Mouse (Mus musculus): ENCODE data around the gene Esrrg.

The Esrrg gene

DNA sequence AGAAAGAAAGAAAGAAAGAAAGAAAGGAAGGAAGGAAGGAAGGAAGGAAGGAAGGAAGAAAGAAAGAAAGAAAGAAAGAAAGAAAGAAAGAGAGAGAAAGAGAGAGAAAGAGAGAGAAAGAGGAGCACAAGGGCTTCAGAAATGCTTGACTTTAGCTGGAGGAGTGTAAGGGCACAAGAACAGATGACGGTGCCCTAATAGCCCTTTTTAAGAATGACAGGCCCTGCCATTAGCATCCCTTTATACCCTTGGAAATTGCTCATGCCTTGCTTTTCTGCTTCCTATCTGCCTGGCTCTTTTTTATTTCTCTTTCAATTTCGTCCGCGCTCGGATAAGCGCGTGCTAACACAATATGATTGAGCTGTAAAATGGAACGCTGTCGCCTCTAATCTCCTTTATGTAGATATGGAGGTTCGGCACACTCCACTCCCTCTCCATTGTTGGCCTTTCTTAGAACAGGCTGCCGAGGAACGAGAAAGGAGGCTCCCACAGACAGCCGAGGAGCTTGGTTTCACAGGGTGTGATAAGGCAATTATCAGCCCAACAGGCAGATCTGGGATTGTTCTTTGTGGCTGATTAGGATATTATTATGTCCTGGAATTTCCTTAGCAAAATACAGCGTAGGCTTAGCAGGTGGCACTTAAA, 546.0 kb downstream of the Esrrg start:
- DNase-seq (ENCODE audit: low read depth, low spot score), result no peak

DNA sequence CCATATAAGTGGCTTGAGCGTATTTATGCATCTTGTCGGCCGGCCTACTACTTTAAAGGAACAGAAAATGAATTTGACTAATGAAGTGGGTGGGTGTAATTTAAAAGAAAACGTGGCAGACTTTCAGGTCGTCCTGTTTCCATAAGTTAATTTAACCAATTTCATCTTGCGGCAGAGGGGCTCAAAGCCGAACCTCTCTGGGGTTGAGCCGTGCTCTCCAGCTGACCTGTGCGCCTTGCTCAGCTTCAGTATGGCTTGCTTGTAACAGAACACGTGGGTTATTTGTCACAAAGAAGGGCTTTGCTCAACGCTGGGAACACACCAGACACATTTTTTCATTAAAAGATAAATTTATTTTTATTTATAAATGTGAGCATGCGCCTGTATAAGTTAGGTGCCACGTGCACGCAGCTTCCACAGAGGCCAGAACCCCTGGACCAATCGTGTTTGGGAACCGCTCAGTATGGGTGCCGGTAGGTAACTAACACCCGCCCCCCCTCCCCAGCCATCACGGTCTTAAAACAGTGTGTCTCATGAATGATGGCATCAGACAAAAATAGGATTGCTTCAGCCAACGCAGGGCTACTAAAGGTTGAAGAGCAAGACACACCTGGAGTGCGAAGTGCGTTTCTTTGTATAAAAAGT, 546.7 kb downstream of the Esrrg start:
- DNase-seq (ENCODE audit: low read depth, low spot score), result no peak

DNA sequence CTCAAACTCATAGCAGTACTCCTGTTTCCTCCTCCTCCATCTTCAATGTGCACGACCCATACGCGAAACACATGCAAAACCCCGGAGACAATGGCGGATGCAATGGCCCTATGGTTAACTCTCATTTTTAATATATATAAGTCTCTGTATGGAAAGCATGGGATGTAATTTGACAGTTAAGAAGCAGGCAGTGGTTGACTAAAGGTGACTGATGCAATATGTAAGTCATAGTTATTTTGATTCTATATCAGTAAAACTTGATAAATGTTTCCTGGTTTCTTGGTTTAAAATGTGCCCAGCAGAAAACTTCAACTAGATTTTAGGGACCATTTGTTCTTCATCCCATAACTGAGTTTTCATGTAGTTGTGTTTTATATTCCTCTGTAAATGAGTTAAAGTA, 547.9 kb downstream of the Esrrg start:
- no peak for DNase-seq (ENCODE audit: low read depth, low spot score)

DNA sequence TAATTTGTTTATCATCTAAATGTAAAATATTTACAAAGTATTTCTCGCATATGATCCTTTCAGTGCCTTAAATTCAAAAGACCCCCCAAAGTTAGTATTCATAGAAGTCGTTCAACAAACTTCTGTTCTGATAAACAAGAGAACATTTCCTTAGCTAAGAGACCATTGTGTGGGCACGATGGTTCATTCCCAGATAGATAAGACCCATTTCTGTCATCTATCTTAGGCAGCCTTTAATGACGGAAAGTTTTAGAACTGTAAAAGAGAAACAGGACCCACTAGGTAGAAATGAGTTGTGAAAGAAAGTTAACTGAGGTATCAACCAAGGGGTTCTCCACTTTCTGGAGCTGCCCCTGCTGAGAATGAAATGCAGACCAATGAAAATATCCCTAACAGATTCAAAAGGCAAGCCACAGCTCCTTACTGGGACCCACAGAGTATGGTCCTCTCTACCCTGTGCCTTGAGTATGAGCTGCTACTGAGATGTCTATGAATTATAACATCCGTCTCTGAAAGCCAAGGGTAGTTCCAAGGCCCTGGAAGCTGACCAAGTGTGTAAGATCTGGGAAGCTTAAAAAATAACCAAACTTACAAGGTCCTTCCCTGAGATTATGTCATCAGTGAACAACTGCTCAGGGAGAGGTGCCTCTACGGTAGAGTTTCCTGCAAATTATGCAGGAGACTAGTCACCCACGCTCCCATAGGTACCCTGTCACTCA, 548.8 kb downstream of the Esrrg start:
- DNase-seq (ENCODE audit: low read depth, low spot score), result no peak

DNA sequence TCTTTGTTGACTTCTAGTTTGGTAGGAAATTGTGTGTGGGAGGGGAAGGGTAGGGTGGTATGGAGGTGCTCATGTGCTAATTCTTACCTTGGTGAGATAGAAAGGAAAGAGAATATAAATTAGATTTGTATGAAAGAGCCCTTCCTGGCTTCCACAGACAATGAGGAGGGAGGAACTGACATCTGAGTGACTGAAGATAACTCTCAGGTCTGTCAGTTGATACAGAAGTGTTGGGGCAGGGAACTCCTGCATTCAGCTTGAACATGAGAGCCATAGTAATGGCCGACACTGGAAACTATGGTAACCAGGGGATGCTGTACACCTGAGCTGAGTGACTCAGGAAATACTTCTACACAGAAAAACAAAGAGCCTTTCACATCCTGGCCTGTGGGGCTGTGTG, 550.1 kb downstream of the Esrrg start:
- DNase-seq (ENCODE audit: low read depth, low spot score), result no peak

DNA sequence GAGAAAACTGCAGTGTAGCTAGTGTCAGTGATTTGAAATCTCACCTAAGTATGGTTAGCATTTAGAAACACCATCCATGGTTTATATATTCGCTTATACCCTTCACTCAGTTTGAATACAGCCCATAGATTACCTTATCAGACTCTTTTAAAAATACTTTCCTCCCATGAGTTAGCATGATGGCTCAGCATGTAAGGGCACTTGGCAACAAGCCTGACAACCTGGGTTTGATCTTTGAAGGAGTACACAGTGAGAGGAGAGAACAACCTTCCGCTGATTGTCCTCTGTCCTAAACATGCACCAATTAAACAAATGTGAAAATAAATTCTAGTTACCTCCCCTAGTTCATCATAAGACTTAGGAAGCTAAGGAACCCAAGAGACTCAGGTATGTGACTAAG, 550.5 kb downstream of the Esrrg start:
- no peak for DNase-seq (ENCODE audit: low read depth, low spot score)

DNA sequence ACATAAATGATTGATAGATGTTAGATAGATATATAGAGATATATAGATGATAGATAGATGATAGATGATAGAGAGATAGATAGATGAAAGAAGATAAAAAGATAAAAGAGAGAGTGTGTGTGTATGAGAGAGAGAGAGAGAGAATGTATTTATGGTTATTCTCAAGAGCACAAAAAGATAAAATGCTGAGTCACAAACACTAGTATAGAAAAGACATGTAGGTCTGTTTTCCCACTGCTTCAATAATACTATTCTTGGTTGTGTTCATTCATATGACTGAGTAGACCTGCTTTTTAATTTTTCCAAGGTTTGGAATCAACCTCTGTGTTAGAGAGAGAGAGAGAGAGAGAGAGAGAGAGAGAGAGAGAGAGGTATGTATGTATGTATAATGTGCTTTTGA, 554.5 kb downstream of the Esrrg start:
- DNase-seq (ENCODE audit: low read depth, low spot score), result no peak

DNA sequence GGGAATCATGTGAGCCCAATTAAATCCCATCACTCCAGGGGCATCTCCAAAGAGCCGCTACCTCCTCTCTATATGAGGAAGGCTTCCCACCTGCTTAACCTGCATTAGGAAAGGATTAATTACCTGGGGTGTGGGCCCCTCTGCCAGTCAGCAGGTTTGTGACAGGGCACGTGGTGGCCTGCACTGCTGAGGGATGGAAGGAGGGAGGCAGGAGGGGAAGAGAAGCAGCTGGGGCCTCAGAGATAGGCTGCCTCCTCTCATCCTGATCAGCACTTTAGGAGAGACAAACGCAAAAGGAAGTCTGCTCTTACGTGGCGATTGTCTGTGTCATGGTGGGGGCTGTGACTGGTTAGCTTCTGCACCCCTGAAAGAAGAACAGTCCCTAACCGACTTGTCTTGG, 555.7 kb downstream of the Esrrg start:
- no peak for DNase-seq (ENCODE audit: low read depth, low spot score)

DNA sequence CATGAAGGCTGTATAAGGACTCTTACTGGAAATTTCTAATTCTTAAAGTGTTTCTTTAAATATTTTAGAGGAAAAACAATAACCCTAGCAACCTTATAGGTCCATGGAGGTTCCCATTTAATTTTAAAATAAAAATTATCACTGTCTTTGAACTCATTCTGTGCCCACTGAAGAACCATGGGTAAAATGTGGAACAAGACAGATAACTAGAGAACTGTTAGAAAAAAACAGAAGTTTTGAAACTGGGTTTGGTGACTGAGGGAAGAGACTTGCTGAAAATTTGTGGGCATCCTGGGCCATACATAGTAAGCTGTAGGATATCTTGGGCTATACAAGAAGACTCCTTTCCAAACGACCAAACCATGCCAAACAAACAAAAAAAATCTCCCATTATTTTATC, 565.3 kb downstream of the Esrrg start:
- no peak for DNase-seq (ENCODE audit: low read depth, low spot score)

DNA sequence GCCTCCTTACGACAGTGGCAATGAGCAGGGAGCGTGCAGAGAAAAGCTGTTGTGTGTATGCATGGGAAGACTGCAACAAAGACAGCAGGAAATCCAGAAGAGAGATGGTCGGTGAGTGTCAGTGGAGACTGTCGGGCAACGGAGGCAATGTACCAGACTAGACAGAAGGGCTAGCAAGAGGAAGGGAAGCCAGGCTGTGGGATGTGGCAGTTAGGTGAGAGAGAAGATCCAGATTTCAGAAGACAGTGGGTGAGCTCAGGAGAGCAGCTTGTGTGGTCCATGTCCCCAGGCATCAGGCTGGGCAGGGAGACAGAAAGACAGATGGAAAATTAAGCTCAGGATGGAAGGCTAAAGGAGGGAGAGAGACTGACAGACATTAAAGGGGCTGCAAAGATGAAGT, 574.4 kb downstream of the Esrrg start:
- DNase-seq (ENCODE audit: low read depth, low spot score), result no peak

DNA sequence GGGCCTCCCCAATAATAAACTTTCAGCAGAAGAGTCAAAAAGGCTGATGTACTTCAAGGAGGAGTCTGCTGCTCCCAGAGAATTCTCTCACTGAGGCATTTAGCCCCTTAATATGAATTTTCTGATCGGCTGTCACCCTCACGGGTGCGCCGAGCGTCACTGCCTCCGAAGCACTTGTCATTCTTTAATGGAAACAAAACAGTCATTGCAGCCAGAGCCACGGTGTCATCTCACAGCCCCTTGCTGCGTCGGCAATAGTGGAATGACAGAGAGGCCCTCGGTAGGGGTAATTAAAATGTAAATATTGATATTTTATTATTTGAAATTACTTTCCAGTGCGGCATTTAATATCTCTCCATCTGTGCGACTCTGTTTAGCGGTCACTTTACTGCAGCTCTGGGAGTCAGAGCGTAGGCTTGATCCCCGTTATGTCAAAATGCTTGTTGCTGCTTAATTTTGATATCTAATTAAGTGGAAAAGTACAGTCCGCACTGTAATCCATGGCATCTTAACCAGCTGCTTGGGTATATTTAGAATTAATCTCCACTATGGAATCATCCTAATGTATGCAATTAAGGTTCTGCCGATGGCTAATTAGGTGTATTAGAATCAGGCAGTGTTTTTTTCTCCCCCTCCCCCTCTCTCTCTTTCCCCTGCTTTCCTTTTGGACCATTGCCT, 578.0 kb downstream of the Esrrg start:
- DNase-seq (ENCODE audit: low read depth, low spot score), result no peak

DNA sequence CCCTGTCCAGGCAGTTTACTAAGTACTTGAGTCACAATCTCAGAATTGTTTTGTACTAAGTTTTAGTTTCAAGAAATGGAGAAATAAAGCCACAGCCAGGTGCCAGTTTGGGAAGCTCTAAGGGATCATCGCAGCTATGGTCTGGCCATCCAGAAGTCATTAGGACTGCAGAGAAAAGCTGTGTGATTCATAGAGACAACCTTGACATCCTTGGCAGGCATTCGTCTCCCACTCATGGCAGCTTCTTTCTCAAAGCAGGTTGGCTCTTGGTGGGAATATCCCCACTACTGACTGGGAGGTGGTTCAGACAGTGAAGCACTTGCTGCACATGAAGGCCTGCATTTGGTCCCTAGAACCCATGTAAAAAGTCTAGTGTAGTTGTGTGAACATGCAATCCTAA, 584.4 kb downstream of the Esrrg start:
- DNase-seq (ENCODE audit: low read depth, low spot score), result no peak

DNA sequence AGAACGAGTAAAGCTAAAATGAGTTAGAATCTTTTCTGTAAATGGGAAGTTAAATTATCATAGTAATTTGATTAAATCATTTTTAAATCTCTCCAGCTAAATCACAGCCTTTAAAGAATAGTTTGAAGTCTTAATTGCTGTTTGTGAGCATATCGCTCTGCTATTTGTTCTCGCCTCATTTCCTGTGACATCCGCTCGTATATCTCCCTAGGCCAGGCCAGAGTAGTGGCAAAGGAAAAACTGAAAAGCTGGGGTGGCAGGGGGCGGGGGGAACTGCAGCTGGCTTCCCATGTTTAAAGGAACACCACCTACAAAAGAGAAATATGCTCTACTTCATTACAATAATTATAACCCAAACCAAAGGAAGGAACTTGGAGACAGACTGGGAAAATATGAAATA, 598.8 kb downstream of the Esrrg start:
- DNase-seq (ENCODE audit: low read depth, low spot score), result no peak

DNA sequence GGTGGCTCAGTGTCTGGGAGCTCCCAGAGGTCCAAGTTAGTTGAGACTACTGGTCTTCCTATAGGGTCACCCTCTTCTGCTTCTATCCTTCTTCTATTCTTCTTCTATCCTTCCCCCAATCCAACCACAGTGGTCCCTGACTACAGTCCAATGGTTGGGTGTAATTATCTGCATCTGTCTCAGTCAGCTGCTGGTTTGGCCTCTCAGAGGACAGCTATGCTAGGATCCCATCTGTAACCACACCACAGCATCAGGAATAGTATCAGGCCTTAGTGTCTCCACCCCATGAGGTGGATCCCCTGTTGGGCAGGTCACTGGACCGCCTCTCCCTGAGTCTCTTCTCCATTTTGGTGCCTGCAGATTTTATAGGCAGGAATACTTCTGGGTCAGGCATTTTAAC, 600.4 kb downstream of the Esrrg start:
- DNase-seq (ENCODE audit: low read depth, low spot score), result no peak

DNA sequence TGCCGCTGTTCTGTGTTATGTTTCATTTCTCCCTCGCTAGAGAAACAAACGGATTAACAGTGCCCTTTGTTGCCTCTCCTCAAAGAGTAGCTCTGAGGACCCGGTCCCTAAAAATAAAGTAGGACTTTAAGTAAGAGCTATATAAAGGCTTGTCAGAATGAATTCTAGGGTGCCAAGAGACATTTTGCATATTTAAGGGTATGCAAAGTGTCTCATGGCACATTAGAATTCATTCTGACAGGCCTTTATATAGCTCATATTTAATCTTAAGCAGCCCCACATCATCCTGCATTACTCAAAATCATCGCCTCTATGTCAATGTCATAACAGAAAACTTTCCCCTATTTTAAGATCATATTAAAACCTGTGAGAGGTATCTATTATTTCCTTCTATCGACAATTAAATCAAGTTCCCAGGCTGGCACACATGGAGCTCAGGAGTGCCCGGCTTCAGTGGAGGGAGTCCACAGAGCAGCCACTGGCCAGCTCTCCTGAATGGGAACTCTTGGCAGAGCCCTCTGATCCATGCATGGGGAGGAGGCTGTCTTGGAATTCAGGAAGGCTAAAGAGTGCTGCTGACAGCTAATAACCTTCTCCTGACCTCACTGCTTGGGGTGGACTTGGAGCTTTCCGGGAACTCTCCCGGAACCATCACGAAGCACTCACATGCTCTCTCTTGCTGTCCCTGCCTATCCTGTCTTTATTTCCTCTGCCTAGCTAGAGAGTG, 606.5 kb downstream of the Esrrg start:
- no peak for DNase-seq (ENCODE audit: low read depth, low spot score)

DNA sequence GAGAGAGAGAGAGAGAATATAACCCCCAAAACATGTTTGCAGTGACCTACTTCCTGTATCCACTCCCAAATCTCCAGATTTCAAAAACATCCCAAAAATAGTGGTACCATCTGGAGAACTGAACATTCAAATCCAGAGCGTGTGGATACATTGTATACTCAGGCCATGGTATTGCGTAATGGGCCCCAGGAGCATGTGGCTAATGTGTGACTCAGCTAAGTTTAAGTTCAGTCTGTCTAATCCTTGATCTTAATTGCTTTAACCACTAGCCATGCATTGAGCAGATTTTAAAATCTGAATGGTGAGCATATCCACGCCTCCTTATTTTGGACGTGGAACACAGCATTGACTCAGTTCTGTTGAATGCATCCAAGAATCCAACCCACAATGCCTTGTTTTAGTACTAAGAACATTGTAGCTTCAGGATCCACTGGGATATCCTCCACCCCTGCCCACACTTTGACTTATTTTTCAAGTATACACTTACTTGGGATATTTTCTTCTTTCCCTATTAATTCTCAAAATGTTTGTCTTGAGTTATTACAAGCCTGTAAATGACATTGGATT, 612.7 kb downstream of the Esrrg start:
- DNase-seq (ENCODE audit: low read depth, low spot score), result no peak

DNA sequence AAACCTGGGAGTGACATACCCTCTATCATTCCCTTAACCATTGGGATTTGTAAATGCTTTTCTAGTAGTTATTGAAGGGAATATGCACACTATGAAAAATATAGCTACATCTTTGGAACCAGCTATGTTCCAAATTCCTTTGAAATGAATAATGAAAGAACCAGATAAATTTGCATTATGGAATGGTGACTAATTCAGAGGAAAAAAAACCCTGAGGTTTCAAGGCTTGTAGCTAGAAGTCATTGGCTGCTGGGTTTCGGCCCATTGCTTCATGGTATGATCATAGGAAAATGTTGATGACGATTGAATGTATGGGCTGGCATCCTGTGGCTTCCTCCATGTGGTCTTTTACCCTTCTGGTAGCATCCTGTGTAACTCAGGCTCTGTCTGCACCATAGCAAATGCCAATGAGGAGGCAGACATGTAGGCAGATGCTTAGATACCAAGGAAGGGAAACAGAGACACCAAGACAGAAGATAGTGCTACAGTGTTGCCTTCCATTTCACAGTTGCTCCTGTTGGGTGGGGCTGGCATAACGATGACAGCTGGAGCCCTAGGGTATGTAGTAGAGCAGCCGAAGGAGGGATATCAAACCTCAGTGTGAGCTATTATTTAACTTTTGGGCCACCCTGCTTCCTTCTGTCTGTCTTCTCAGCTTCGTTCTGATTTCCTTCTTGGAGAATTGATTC, 624.6 kb downstream of the Esrrg start:
- DNase-seq (ENCODE audit: low read depth, low spot score), result no peak

DNA sequence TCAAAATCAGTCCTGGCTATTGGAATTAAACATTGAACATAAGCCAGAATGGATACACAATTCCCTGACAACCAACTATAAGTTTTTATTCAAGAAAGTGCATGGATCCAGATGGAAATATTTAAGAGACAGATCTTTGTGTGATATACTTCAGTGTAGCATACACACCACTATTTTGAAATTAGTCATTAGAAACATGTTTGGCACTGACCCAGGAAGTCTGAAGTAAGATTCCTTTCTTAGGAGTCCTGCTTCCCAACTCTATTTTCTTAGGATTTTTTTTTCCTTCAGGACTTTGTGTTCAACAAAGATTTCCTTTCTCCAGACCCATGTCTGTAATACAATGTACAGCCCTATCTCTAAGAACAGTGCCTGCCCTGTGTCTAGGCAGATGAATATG, 630.0 kb downstream of the Esrrg start:
- no peak for DNase-seq (ENCODE audit: low read depth, low spot score)

DNA sequence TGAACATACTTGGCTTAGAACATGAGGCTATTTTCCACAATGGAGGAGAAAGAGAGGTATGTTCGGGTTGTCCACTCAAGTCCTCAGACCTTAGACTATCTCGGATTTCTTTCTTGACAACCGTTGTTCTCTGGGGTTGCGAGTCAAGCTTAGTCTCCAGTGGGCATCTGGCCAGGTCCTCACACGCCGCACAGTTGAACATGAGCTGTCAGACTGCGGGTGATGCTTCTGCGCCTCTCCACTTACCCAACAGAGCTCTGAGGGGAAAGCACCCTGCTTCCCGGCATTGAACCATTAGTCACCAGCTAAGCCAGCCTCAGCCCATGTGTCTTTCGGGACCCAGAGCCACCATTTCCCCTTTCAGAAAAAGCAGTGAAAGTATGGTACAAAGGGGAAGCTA, 633.2 kb downstream of the Esrrg start:
- DNase-seq (ENCODE audit: low read depth, low spot score), result no peak

DNA sequence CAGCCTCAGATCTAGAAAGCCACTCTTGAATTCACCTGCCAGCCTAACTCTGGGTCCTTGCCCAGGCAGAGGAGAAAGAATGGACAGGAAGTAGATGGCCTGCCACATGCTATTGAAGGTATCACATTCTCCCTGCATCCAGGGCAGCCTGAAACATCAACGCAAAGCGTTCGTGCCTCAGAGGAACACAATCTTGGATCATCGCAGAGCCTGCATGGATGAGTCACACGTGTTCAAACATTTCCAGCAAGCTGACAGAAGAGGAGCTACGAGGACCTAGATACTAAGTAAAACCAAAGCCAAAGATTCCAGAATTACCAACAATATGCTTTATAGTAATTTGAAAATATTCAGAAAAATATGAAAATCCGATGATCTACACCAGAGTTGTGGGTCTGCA, 648.9 kb downstream of the Esrrg start:
- no peak for DNase-seq (ENCODE audit: low read depth, low spot score)

All from retina, adult 2 months (tissue).